ENCODE assay signal across 11 mouse cellular contexts in the genomic region with DNA sequence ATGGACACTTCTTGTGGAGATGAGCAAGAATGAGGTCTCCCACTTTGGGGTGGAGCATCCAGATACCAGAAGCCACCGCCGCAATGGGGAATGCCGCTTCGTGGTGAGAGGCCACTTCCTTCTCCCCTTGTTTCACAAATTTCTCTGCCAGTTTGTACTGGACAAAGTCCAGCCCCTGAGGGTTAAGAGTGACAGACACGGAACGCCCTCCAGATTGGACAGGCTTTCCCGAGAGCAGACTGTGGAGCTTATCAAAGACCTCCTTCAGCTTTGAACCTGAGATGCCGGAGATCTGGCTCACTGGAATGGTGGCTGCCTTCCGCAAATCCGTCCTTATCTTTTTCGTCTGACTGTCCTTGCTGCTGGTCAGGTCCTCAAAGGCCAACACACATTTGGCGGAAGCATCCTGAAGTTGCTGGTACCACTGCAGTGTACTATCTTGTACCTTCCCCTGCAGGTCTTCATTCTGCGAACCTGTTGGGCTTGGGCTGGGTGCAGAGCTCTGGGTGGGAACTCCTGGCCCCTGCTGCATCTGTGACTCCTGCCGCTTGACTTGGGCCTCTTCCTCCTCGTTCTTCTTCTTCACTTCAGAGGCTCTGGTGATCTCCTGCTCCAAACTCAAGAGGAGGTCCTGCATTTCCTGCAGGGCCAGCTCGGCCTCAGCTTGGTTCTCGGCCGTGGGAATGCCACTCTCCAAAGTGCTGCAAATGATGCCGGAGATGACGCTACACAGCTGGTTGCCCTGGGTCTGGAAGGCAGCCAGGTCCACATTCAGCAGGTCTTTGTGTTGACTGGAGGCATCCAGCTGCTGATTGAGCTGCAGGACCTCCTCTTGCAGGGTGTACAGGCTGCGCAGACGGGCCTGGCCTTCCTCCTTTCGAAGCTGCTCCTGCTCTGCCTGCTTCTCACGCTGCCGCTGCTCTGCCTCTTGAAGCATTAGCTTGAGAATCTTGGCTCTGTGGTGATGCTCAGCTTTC. TPM values are rescaled to one million over a fixed set of nuclear protein-coding genes. Genes with fewer than 3 reads are reported as not detected.
A peak's percentile ranks its signal among the peaks of the same experiment; 100 is the strongest.
DNase-seq lines count a peak whose midpoint lies in the region; ATAC-seq lines count a peak whose summit lies in the region.
"Had no signal": no experiment of that assay in that cellular context is flagged by ENCODE, and none has a peak within 500 bp of the region (broad histone marks: within the 10 kb centered on the region; RNA-seq: fewer than 3 reads in every experiment).

No protein-coding gene starts in this region.

- no peak overlapping the region for H3K9ac ChIP-seq in limb, embryonic 13.5 days

- no peaks in the 10 kb centered on the region for H3K36me3 ChIP-seq in limb, embryonic 13.5 days
- peaks cover 14% of the 10 kb centered on the region for H3K36me3 ChIP-seq in megakaryocyte, embryonic 14.5 days (replicated peaks; ENCODE audit: low read length)

- no peak overlapping the region for H3K4me3 ChIP-seq in limb, embryonic 13.5 days
- peak overlapping the region; percentile 60 for H3K4me3 ChIP-seq in megakaryocyte, embryonic 14.5 days (replicated peaks)
- H3K4me3 ChIP-seq: erythroblast, embryonic 14.5 days; myocyte had no signal

- no peaks in the 10 kb centered on the region for H3K27me3 ChIP-seq in limb, embryonic 13.5 days
- no peaks in the 10 kb centered on the region for H3K27me3 ChIP-seq in megakaryocyte, embryonic 14.5 days (replicated peaks)

- 80% methylated on average over 25 of the region's 25 CpGs for WGBS in limb, embryonic 13.5 days

- H3K27ac ChIP-seq in limb, embryonic 13.5 days: no peak overlapping the region

- no peak for ATAC-seq in CD4-positive, CD25-positive, alpha-beta regulatory T cell, adult 4 months
- peak; percentile 40; the same call in 1 of the 2 replicates for ATAC-seq in limb, embryonic 13.5 days (ENCODE audit: low FRiP score, low read depth)

- peaks cover 3% of the 10 kb centered on the region; the same call in 1 of the 2 replicates for H3K9me3 ChIP-seq in limb, embryonic 13.5 days
- H3K9me3 ChIP-seq in megakaryocyte, embryonic 14.5 days: peaks cover 15% of the 10 kb centered on the region

- peak; percentile 24 for DNase-seq in CD4-positive, CD25-positive, alpha-beta regulatory T cell, adult 2 months (ENCODE audit: low read depth, low spot score)
- DNase-seq in 3134 (ENCODE audit: extremely low read depth, insufficient read length, low spot score): peak; percentile 6
- no peak for DNase-seq in B cell, adult 2 months
- no peak for DNase-seq in spleen, postnatal 14 days (ENCODE audit: low spot score in 2 of 2)
- DNase-seq in cerebellum, adult 11 months: no peak
- DNase-seq: cerebellum, adult 11-12 months had no signal

- no peak overlapping the region for H3K4me2 ChIP-seq in limb, embryonic 13.5 days (replicated peaks)

- H3K4me1 ChIP-seq in limb, embryonic 13.5 days: 0 out of 2 replicates have a peak, but pooled peaks cover 4% of the 10 kb centered on the region
- peaks cover 44% of the 10 kb centered on the region for H3K4me1 ChIP-seq in megakaryocyte, embryonic 14.5 days

RNA-seq across cellular contexts. Expression of a gene that starts 43.6 kb away (rescaled TPM):
- 10 to 100 TPM; 25.0 to 48.2 TPM for polyA plus RNA-seq in CD4-positive, CD25-positive, alpha-beta regulatory T cell, adult 4 months (2017; shearing (Covaris generic))
- 37.1 and 39.0 TPM in 2 replicates for polyA plus RNA-seq in limb, embryonic 13.5 days (2015; fragmentation: Nextera tagmentation; extraction: Ambion mirVana)
- 1.1 and 10.6 TPM in 2 replicates for polyA plus RNA-seq in megakaryocyte, embryonic 14.5 days (2012; ENCODE audit: insufficient read depth, low replicate concordance)

Comparison
In these comparisons a context has a peak if more than half of its experiments do, and no peak if none do; other contexts are left out.
1. DNase-seq: peak in CD4-positive, CD25-positive, alpha-beta regulatory T cell, adult 2 months (single experiment) and 3134 (single experiment); none in B cell, adult 2 months (0 of 2), spleen, postnatal 14 days (0 of 2) and cerebellum, adult 11 months (single experiment).